Mouse (Mus musculus): ENCODE results near the gene Cd300lg.

DNA sequence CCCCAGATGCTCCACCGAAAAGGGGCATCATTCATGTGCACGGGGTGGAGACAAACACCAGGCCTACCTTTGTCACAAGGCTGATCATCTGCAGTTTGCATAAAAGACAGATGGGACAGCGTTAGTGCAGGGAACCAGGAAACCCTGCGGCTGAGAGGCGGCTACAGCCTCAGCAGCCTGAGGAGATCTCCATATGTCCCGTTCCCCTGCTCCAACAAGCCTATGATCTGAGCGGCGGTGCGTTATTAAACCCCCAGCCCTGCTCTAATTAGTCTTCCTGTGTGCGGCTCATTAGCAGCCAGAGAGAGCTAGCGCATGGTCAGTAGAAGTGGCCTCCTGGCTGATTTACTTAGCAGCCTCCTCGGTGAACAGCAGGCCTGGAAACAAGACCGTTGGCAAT lies 31.2 kb upstream of the Cd300lg start:
- TF ChIP-seq GATA1 (IDR thresholded peaks at IDR 0.05; ENCODE audit: low read length) = no peak
- no peak for TF ChIP-seq TAL1 (IDR thresholded peaks at IDR 0.05; ENCODE audit: low read length)
